Mouse (Mus musculus): ENCODE data around the gene Tnfrsf8.

- TF ChIP-seq CTCF (IDR thresholded peaks at IDR 0.05; ENCODE audit: low read depth, low read length): no peak
- TF ChIP-seq POLR2A (IDR thresholded peaks at IDR 0.05; ENCODE audit: extremely low read depth, insufficient read depth, low read length): no peak
Measured at GRCm38 (mm10) chr4:145313256-145313655, 1.7 kb downstream of the Tnfrsf8 start.

Data from liver, adult 2 months (tissue).